In genomic region chr13:8997221-8997620, GRCm38 (mm10) we compare ENCODE assay signal across 26 mouse cellular contexts. TPM values are rescaled to one million over a fixed set of nuclear protein-coding genes. Genes with fewer than 3 reads are reported as not detected.
A peak's percentile ranks its signal among the peaks of the same experiment; 100 is the strongest.
DNase-seq lines count a peak whose midpoint lies in the region; ATAC-seq and TF ChIP-seq lines count a peak whose summit lies in the region.
"Not testable (repeated sequence)": the region's sequence is repeated elsewhere in the genome, so short reads cannot be mapped to it uniquely, and the experiment has no call there.
"Had no signal": no experiment of that assay in that cellular context is flagged by ENCODE, and none has a peak within 500 bp of the region (broad histone marks: within the 10 kb centered on the region; RNA-seq: fewer than 3 reads in every experiment).

No protein-coding gene starts in this region.

- in situ Hi-C loops in CH12.LX (cut with MboI; ENCODE audit: low pct_ligation_motif_present, low pct_unique_long_range_greater_than_20kb, low sequenced_read_pairs) = not testable (repeated sequence)

- not testable (repeated sequence) for DNase-seq in CH12.LX (ENCODE audit: extremely low read depth)
- DNase-seq in cerebellum, adult 9-11 months = peak; percentile 18
- peak; percentile 71 for DNase-seq in heart, adult 11 months
- DNase-seq in thymus, postnatal 14 days = peak; percentile 7

- ATAC-seq in liver, embryonic 12.5 days; liver, embryonic 15.5 days (ENCODE audit: insufficient read depth): not testable (repeated sequence)

- peaks cover 5 to 17% of the 10 kb centered on the region in 2 experiments; a peak in 2 of 4 replicates for H3K4me1 ChIP-seq in CH12.LX (ENCODE audit: control insufficient read depth in 1 of 2, insufficient read depth in 2 of 2)
- H3K4me1 ChIP-seq in liver, embryonic 12.5 days = peaks cover 44% of the 10 kb centered on the region
- H3K4me1 ChIP-seq in liver, embryonic 15.5 days (replicated peaks) = peaks cover 41% of the 10 kb centered on the region

- TF ChIP-seq CTCF in CH12.LX (conservative IDR thresholded peaks at IDR 0.05 in 1 of 2, IDR thresholded peaks at IDR 0.05 in 1 of 2; ENCODE audit: low read depth in 2 of 2, low read length in 2 of 2) = not testable (repeated sequence)

- H3K9ac ChIP-seq in CH12.LX (ENCODE audit: insufficient read depth, low read depth); liver, embryonic 15.5 days: not testable (repeated sequence)
- peak overlapping the region; percentile 90; the same call in 1 of the 2 replicates for H3K9ac ChIP-seq in liver, embryonic 12.5 days

- peak overlapping the region; percentile 52 for H3K4me2 ChIP-seq in CH12.LX (ENCODE audit: insufficient read depth, low read depth, poor library complexity, severe bottlenecking)
- peak overlapping the region; percentile 80 for H3K4me2 ChIP-seq in liver, embryonic 12.5 days
- H3K4me2 ChIP-seq in liver, embryonic 15.5 days = peak overlapping the region; percentile 90

- peaks cover 32% of the 10 kb centered on the region for H3K79me2 ChIP-seq in CH12.LX (replicated peaks; ENCODE audit: control insufficient read depth, extremely low read depth, insufficient read depth, poor library complexity, severe bottlenecking)

- dilution Hi-C loops in CH12.LX (cut with MboI; ENCODE audit: extremely low pct_ligation_motif_present, extremely low pct_unique_long_range_greater_than_20kb, low sequenced_read_pairs) = not testable (repeated sequence)

- WGBS in liver, embryonic 12.5 days (ENCODE audit: insufficient replicate concordance) = 75% methylated on average over 5 of the region's 5 CpGs
- WGBS in liver, embryonic 15.5 days (ENCODE audit: insufficient replicate concordance) = 76% methylated on average over 5 of the region's 5 CpGs

- TF ChIP-seq POLR2A in CH12.LX (IDR thresholded peaks at IDR 0.05; ENCODE audit: low read depth, low read length) = not testable (repeated sequence)

- not testable (repeated sequence) for TF ChIP-seq RAD21 in CH12.LX (IDR thresholded peaks at IDR 0.05; ENCODE audit: low read depth, low read length)

- not testable (repeated sequence) for H3K36me3 ChIP-seq in CH12.LX (replicated peaks in 1 of 2; ENCODE audit: control insufficient read depth in 1 of 2, insufficient read depth in 1 of 2, low read length in 1 of 2); liver, embryonic 12.5 days; liver, embryonic 15.5 days (replicated peaks)

- H3K27me3 ChIP-seq in CH12.LX (replicated peaks); liver, embryonic 12.5 days (replicated peaks); liver, embryonic 15.5 days: not testable (repeated sequence)

- H3K4me3 ChIP-seq in CH12.LX (replicated peaks in 1 of 3; ENCODE audit: low read depth in 2 of 3, low read length in 2 of 3, poor library complexity in 1 of 3) = not testable (repeated sequence)
- H3K4me3 ChIP-seq in liver, embryonic 12.5 days = peak overlapping the region; percentile 87; the same call in 1 of the 2 replicates
- H3K4me3 ChIP-seq in liver, embryonic 15.5 days (replicated peaks) = peak overlapping the region; percentile 95

- not testable (repeated sequence) for TF ChIP-seq EP300 in CH12.LX (IDR thresholded peaks at IDR 0.05; ENCODE audit: low read length)

- H3K9me3 ChIP-seq in CH12.LX (replicated peaks; ENCODE audit: low read length); liver, embryonic 12.5 days (replicated peaks); liver, embryonic 15.5 days (replicated peaks): not testable (repeated sequence)

- H3K27ac ChIP-seq in CH12.LX (ENCODE audit: insufficient read depth, low read depth) = not testable (repeated sequence)
- H3K27ac ChIP-seq in liver, embryonic 12.5 days = peak overlapping the region; percentile 93
- H3K27ac ChIP-seq in liver, embryonic 15.5 days (replicated peaks) = peak overlapping the region; percentile 97

TF ChIP-seq in CH12.LX, 34 proteins besides CTCF, POLR2A, EP300 and RAD21:
- TF ChIP-seq CHD1 (IDR thresholded peaks at IDR 0.05; ENCODE audit: low read depth, low read length) = 0 out of 2 replicates have a peak, but pooled peaks have one; percentile 22

RNA-seq across cellular contexts. Expression of gene Gtpbp4, which starts 1.3 kb away (rescaled TPM):
- 92.1 and 112 TPM in 2 replicates for total RNA-seq in CH12.LX (2012; rRNA removed)
- total RNA-seq in CH12.LX (2014; rRNA removed) = 116 and 169 TPM in 2 replicates
- polyA plus RNA-seq in CH12.LX (2012; ENCODE audit: insufficient read length, low read depth) = 174 and 218 TPM in 2 replicates
- 65.7 and 70.3 TPM in 2 replicates for polyA plus RNA-seq in liver, embryonic 12.5 days (2016; fragmentation: Nextera tagmentation; extraction: Ambion mirVana)
- polyA plus RNA-seq in liver, embryonic 15.5 days (2015; fragmentation: Nextera tagmentation; extraction: Ambion mirVana) = 34.9 and 35.9 TPM in 2 replicates

RNA-seq across cellular contexts. Expression of gene Idi2, which starts 44.6 kb away (rescaled TPM):
- total RNA-seq in CH12.LX (2012; rRNA removed) (not detected in 2 replicates), CH12.LX (2014; rRNA removed) (not detected in 2 replicates)
- polyA plus RNA-seq in CH12.LX (2012; ENCODE audit: insufficient read length, low read depth) = not detected in 2 replicates
- polyA plus RNA-seq in liver, embryonic 12.5 days (2016; fragmentation: Nextera tagmentation; extraction: Ambion mirVana) = not detected in 2 replicates
- polyA plus RNA-seq in liver, embryonic 15.5 days (2015; fragmentation: Nextera tagmentation; extraction: Ambion mirVana) = not detected in 2 replicates
- total RNA-seq: adrenal gland, adult 2 months; adrenal gland, postnatal 14 days; adrenal gland, postnatal 4 days; gastrocnemius, adult 8-10 months; gastrocnemius, postnatal 25 days; heart, adult 2 months; heart, postnatal 14 days; heart, postnatal 4 days; hindbrain, postnatal 0 days; MEL had no signal
- polyA plus RNA-seq: adrenal gland, adult 2 months; embryonic facial prominence, embryonic 11.5 days; forebrain, embryonic 12.5 days; forebrain, embryonic 15.5 days; gonadal fat pad, adult 2 months; heart, adult 2 months; heart, embryonic 10.5 days; heart, embryonic 13.5 days; hindbrain, embryonic 11.5 days; hindbrain, embryonic 14.5 days; hindbrain, postnatal 0 days; inflammation-experienced regulatory T-cells, adult 6 months had no signal

RNA-seq across cellular contexts. Expression of gene Gm9745, which starts 49.2 kb away (rescaled TPM):
- total RNA-seq in CH12.LX (2012; rRNA removed) (not detected in 2 replicates), CH12.LX (2014; rRNA removed) (not detected in 2 replicates)
- not detected in 2 replicates for polyA plus RNA-seq in CH12.LX (2012; ENCODE audit: insufficient read length, low read depth)
- not detected in 2 replicates for polyA plus RNA-seq in liver, embryonic 12.5 days (2016; fragmentation: Nextera tagmentation; extraction: Ambion mirVana)
- not detected in 2 replicates for polyA plus RNA-seq in liver, embryonic 15.5 days (2015; fragmentation: Nextera tagmentation; extraction: Ambion mirVana)
- total RNA-seq: adrenal gland, adult 2 months; adrenal gland, postnatal 14 days; adrenal gland, postnatal 4 days; gastrocnemius, adult 8-10 months; gastrocnemius, postnatal 25 days; heart, adult 2 months; heart, postnatal 14 days; heart, postnatal 4 days; hindbrain, postnatal 0 days; MEL had no signal
- polyA plus RNA-seq: adrenal gland, adult 2 months; embryonic facial prominence, embryonic 11.5 days; forebrain, embryonic 12.5 days; forebrain, embryonic 15.5 days; gonadal fat pad, adult 2 months; heart, adult 2 months; heart, embryonic 10.5 days; heart, embryonic 13.5 days; heart, embryonic 16.5 days; hindbrain, embryonic 11.5 days; hindbrain, embryonic 14.5 days; hindbrain, postnatal 0 days; inflammation-experienced regulatory T-cells, adult 6 months had no signal
